Mouse (Mus musculus): ENCODE data around the gene Pip4k2b.

GRCm38 (mm10) chr11:97742591-97742990 lies 1.9 kb downstream of the Pip4k2b start:
- TF ChIP-seq POLR2A (IDR thresholded peaks at IDR 0.05; ENCODE audit: insufficient read length, low read depth) = no peak
- no peak for TF ChIP-seq USF1 (IDR thresholded peaks at IDR 0.05; ENCODE audit: low read depth)
- no peak for TF ChIP-seq E2F4 (IDR thresholded peaks at IDR 0.05; ENCODE audit: insufficient read depth)
- TF ChIP-seq MYOG (IDR thresholded peaks at IDR 0.05; ENCODE audit: control insufficient read depth in 1 of 3, insufficient read depth in 1 of 3, insufficient read length in 2 of 3, low read depth in 2 of 3) = no peak
- TF ChIP-seq CEBPB (IDR thresholded peaks at IDR 0.05; ENCODE audit: insufficient read depth, poor library complexity, severe bottlenecking) = no peak
- no peak for TF ChIP-seq TCF12 (IDR thresholded peaks at IDR 0.05; ENCODE audit: insufficient read depth, poor library complexity, severe bottlenecking)
- TF ChIP-seq POLR2AphosphoS2 (IDR thresholded peaks at IDR 0.05; ENCODE audit: insufficient read length, low read depth) = no peak
- TF ChIP-seq MAX (IDR thresholded peaks at IDR 0.05; ENCODE audit: low read depth) = no peak
- no peak for TF ChIP-seq REST (IDR thresholded peaks at IDR 0.05; ENCODE audit: insufficient read depth, insufficient read length)

Measured in myocyte (in vitro differentiated cells).